Mouse (Mus musculus) hindbrain, embryonic 13.5 days (tissue): ENCODE measurements around the gene Anapc16. TPM values are rescaled to one million over a fixed set of nuclear protein-coding genes. Genes with fewer than 3 reads are reported as not detected.
A peak's percentile ranks its signal among the peaks of the same experiment; 100 is the strongest.

Source experiments
- ATAC-seq: fragments of 200-750 bp; cut with Nextera tagmentation; 2 replicates; pipeline ENCODE4 v1.8.0; 2017; ENCODE audit warnings: moderate TSS enrichment; ENCODE audit not compliant: low FRiP score
- H3K27ac ChIP-seq: fragments of 300-500 bp; sonication (generic); 2 replicates; pipeline ENCODE4 v1.5.1; 2015; ENCODE audit warnings: inconsistent platforms, mild to moderate bottlenecking, moderate library complexity
- H3K27me3 ChIP-seq: fragments of 300-500 bp; sonication (generic); 2 replicates; pipeline ENCODE4 v1.6.1; 2015; ENCODE audit warnings: mild to moderate bottlenecking, inconsistent platforms
- H3K36me3 ChIP-seq: fragments of 300-500 bp; sonication (generic); 2 replicates; pipeline ENCODE4 v1.6.1; 2015; ENCODE audit warnings: mild to moderate bottlenecking, inconsistent platforms
- H3K4me1 ChIP-seq: fragments of 300-500 bp; sonication (generic); replicated peaks from 2 replicates; pipeline ENCODE4 v1.6.1; 2015; ENCODE audit warnings: inconsistent platforms
- H3K4me2 ChIP-seq: fragments of 300-500 bp; sonication (generic); 2 replicates; pipeline ENCODE4 v1.6.1; 2015; ENCODE audit warnings: inconsistent platforms, mild to moderate bottlenecking, moderate library complexity
- H3K4me3 ChIP-seq: fragments of 300-500 bp; sonication (generic); 2 replicates; pipeline ENCODE4 v1.5.1; 2015; ENCODE audit warnings: mild to moderate bottlenecking, inconsistent platforms
- H3K9ac ChIP-seq: fragments of 300-500 bp; sonication (generic); 2 replicates; pipeline ENCODE4 v1.6.1; 2015; ENCODE audit warnings: mild to moderate bottlenecking, inconsistent platforms
- H3K9me3 ChIP-seq: fragments of 300-500 bp; sonication (generic); 2 replicates; pipeline ENCODE4 v1.6.1; 2016; ENCODE audit warnings: inconsistent platforms
- WGBS: fragments of 180-500 bp; shearing (Covaris S2); methylation state at CpG from one replicate; pipeline ENCODE4 v1.1.7; 2015; 5-methylcytosine and 5-hydroxymethylcytosine counted together
- polyA plus RNA-seq: library from polyadenylated mRNA; unstranded; fragments of >200 nt; fragmentation: Nextera tagmentation; extraction: Ambion mirVana; gene quantifications from 2 replicates; pipeline ENCODE4 v1.2.1, GENCODE M21; 2015

Anapc16 gene
- polyA plus RNA-seq, 1 experiment from 2014 or later = 127 TPM

DNA sequence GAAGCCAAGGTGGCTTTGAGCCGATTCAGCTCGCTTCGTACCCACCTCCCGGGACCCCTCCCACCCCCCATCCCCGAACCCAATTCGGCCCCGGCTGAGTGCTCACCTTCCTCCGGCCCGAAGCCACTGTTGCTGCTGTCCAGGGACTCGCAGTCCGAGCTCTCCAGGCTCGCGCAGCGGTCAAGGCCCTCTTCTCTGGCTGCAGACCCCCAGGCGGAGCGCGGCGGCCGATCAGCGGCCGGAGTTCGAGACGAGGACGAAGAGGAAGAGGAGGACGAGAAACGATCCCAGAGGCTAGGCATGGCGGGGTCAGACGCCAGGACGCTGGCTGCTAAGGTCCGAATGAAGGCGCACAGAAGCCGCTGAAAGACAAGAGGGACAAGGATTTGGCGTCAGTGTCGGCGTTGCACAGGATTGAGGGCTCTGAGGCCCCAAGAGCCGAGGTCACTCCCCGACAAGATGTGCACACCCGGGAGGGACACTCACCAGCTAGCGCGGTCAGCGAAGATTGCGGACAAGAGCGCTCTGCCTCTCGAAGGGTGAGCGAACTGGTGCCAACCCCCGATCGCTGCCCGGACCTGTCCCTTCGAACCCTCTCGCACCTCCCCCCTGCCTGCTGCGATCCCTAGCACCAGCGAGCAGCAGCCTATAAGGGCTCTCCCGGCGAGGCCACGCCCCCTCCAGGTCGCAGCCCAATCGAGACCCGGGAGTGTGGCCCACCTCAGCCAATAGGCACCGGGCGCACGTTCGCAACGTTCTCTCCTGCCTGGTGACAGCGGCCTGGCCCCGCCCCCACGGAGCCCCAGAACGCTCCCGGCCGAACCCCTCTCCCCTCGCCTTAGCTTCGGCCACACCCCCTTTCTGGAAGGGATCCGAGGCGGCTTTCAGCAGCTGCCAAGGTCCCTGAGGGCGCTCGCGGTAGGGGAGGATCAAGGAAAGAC is 51.5 kb downstream of the Anapc16 start, which contains the start of gene Ddit4:
TSS of gene Ddit4 (minus strand) at position 624 of the 941 bp plus-strand sequence.
- peak within 1 kb of the TSS; percentile 95 for H3K4me3 ChIP-seq
- H3K9ac ChIP-seq = peak within 1 kb of the TSS; percentile 98
- H3K4me1 ChIP-seq = peaks cover 47% of the 10 kb centered on the region
- H3K36me3 ChIP-seq = no peaks in the 10 kb centered on the region
- peak; percentile 97 for ATAC-seq
- no peaks in the 10 kb centered on the region for H3K27me3 ChIP-seq
- peak within 1 kb of the TSS; percentile 97 for H3K27ac ChIP-seq
- H3K9me3 ChIP-seq = no peaks in the 10 kb centered on the region
- peak within 1 kb of the TSS; percentile 95 for H3K4me2 ChIP-seq
- under 1% methylated on average over 74 of the region's 76 CpGs for WGBS

DNA sequence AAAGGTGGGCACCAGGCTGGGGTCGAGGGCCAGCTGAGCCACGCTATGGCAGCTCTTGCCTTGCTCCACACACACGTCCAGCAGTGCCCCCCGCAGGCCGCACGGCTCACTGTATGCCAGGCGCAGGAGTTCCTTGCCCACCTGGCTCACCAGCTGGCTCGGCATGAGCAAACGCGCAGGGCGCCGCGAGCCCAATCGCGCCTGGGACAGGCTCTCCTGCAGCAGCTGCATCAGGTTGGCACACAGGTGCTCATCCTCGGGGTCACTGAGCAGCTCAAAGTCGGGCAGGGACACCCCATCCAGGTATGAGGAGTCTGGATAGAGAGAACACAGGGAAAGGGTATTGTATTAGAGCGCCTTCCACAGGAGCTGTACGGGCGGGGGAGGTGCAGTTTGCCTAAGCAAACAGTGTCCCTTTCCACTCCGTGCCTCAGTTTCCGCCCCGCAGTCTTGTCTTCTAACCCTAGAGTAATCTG is 52.2 kb downstream of the Anapc16 start:
- Histone ChIP-seq H3K9ac (peak overlapping the region; percentile 98), H3K27me3 (no peaks in the 10 kb centered on the region), H3K27ac (peak overlapping the region; percentile 97), H3K9me3 (no peaks in the 10 kb centered on the region), H3K4me3 (peak overlapping the region; percentile 95), H3K4me1 (peaks cover 43% of the 10 kb centered on the region), H3K4me2 (peak overlapping the region; percentile 95), H3K36me3 (no peaks in the 10 kb centered on the region)
- peak; percentile 37 for ATAC-seq
- under 1% methylated on average over 23 of the region's 23 CpGs for WGBS

DNA sequence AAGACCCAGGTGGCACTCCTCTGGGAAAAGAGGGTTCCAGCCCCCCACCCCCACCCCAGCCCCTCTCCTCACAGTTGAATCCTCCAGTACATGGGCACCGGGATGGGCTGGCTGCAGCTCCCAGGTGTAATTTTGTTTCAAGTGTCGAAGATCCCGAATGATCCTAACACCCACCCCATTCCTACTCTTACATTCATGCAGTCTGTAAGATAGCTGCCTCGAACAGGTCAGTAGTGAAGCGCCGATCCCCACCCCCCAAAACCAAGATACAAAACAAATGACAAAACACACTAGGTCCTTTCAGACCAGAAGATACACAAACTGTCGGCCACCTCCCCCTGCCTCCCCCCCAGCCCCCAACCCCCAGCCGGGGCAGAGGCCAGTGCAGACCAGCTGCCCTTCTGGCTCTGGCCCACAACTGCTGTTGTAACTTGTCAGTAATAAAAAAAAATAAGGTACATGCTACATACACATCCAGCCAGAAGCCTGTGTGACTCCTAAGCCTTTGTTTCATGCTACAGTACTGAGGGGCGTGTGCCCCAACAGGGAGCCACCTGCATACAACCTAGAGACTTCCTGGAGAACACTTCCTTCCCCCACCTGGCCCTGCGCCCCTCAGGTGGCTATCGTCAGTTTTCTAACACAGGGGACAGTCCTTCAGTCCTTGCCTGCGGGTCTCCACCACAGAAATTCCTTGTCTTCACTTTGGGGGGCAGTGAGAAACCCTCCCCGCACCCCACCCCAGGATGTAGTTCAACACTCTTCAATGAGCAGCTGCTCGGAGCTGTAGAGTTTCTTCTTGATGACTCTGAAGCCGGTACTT is 52.9 kb downstream of the Anapc16 start:
- ATAC-seq = no peak
- Histone ChIP-seq H3K27me3 (no peaks in the 10 kb centered on the region), H3K9ac (peak overlapping the region; percentile 98), H3K4me2 (peak overlapping the region; percentile 95), H3K36me3 (no peaks in the 10 kb centered on the region), H3K4me3 (peak overlapping the region; percentile 95), H3K9me3 (no peaks in the 10 kb centered on the region), H3K27ac (peak overlapping the region; percentile 97), H3K4me1 (peaks cover 43% of the 10 kb centered on the region)
- WGBS = 35% methylated on average over 15 of the region's 15 CpGs

- ATAC-seq = no peak
- H3K27me3 ChIP-seq = no peaks in the 10 kb centered on the region
- 67% methylated on average over 1 of the region's 1 CpGs for WGBS
- H3K4me3 ChIP-seq = peak overlapping the region; percentile 95
- H3K36me3 ChIP-seq = no peaks in the 10 kb centered on the region
- no peaks in the 10 kb centered on the region for H3K9me3 ChIP-seq
- H3K27ac ChIP-seq = 0 out of 2 replicates have a peak overlapping the region, but pooled peaks have one; percentile 55
- H3K9ac ChIP-seq = peak overlapping the region; percentile 98
- peak overlapping the region; percentile 95 for H3K4me2 ChIP-seq
- peaks cover 43% of the 10 kb centered on the region for H3K4me1 ChIP-seq
Observed at GRCm38 (mm10) chr10:59949255-59949648, 53.7 kb downstream of the Anapc16 start.

DNA sequence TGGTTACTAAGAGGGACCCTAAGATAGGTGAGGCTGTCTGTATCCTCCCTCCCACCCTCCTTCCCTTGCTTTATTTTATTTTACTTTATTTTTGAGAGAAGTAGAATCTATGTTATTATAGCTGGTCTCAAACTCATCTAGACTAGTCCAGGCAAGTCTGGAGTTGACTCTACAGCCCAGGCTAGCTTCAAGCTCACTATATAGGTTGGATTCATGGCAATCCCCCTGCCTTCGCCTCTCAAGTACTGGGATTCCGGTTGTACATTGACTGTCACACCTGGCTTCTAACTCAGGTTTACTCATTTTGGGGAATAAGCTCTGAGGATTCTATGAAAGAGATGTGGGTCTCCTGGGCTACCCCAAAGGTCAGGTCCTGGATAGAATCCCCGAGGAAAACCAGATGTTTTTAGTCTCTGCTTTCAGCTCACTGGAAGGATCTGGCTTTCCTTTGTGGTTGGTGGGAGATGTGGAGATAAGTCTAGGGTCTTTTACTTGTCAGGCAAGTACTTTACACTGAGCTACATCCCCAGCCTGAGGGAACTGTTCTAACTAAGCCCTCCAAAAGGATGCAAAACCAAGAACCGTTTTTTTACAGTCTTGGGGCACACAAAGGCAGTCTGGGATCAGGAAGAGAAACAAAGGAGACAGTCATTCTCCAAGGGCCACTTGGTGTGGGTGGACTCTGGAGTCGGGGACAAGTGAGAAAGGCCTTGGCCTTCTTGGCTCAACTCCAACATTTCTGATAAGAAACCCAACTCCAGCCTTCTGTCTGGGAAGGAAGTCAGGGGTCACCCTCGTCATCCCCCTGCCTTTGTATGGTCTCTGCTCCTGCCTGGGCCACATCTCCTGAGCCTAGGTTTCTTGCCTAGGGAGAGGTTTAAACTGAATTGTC is 54.3 kb downstream of the Anapc16 start:
- Histone ChIP-seq H3K4me3 (peak overlapping the region; percentile 95; the same call in 1 of the 2 replicates), H3K4me2 (peak overlapping the region; percentile 95), H3K9me3 (no peaks in the 10 kb centered on the region), H3K27ac (peak overlapping the region; percentile 55), H3K27me3 (no peaks in the 10 kb centered on the region), H3K4me1 (peaks cover 46% of the 10 kb centered on the region), H3K9ac (no peak overlapping the region), H3K36me3 (no peaks in the 10 kb centered on the region)
- ATAC-seq = no peak
- 56% methylated on average over 6 of the region's 6 CpGs for WGBS

GRCm38 (mm10) chr10:59947296-59948073 is 55.5 kb downstream of the Anapc16 start:
- Histone ChIP-seq H3K9ac (no peak overlapping the region), H3K36me3 (no peaks in the 10 kb centered on the region), H3K4me1 (peaks cover 50% of the 10 kb centered on the region), H3K4me2 (no peak overlapping the region), H3K4me3 (no peak overlapping the region), H3K9me3 (no peaks in the 10 kb centered on the region), H3K27me3 (no peaks in the 10 kb centered on the region), H3K27ac (peak overlapping the region; percentile 55; the same call in 1 of the 2 replicates)
- WGBS = 64% methylated on average over 7 of the region's 7 CpGs
- ATAC-seq = no peak

- no peak for ATAC-seq
- peaks cover 52% of the 10 kb centered on the region for H3K4me1 ChIP-seq
Observed at GRCm38 (mm10) chr10:59946362-59946761, 56.6 kb downstream of the Anapc16 start.

GRCm38 (mm10) chr10:59945416-59945815 is 57.5 kb downstream of the Anapc16 start:
- Histone ChIP-seq H3K9ac (no peak overlapping the region), H3K4me1 (peaks cover 49% of the 10 kb centered on the region), H3K36me3 (no peaks in the 10 kb centered on the region), H3K4me3 (no peak overlapping the region), H3K27me3 (no peaks in the 10 kb centered on the region), H3K4me2 (no peak overlapping the region), H3K9me3 (no peaks in the 10 kb centered on the region), H3K27ac (no peak overlapping the region)
- no peak for ATAC-seq
- WGBS = 93% methylated on average over 3 of the region's 3 CpGs

More at GRCm38 (mm10) chr10:59946362-59946761, 56.6 kb downstream of the Anapc16 start:
- no peak overlapping the region for H3K4me3 ChIP-seq
- H3K4me2 ChIP-seq = no peak overlapping the region
- H3K36me3 ChIP-seq = no peaks in the 10 kb centered on the region
- 94% methylated on average over 5 of the region's 5 CpGs for WGBS
- no peaks in the 10 kb centered on the region for H3K27me3 ChIP-seq
- no peaks in the 10 kb centered on the region for H3K9me3 ChIP-seq
- no peak overlapping the region for H3K9ac ChIP-seq
- H3K27ac ChIP-seq = no peak overlapping the region

- Histone ChIP-seq H3K4me2 (peak overlapping the region; percentile 51), H3K9ac (peak overlapping the region; percentile 64; the same call in 1 of the 2 replicates), H3K27ac (peak overlapping the region; percentile 82), H3K36me3 (no peaks in the 10 kb centered on the region), H3K27me3 (no peaks in the 10 kb centered on the region), H3K4me1 (peaks cover 29% of the 10 kb centered on the region), H3K9me3 (no peaks in the 10 kb centered on the region), H3K4me3 (peak overlapping the region; percentile 23)
- WGBS = 38% methylated on average over 13 of the region's 13 CpGs
- ATAC-seq = peak; percentile 33
Observed at GRCm38 (mm10) chr10:59943421-59943989, 59.4 kb downstream of the Anapc16 start.

DNA sequence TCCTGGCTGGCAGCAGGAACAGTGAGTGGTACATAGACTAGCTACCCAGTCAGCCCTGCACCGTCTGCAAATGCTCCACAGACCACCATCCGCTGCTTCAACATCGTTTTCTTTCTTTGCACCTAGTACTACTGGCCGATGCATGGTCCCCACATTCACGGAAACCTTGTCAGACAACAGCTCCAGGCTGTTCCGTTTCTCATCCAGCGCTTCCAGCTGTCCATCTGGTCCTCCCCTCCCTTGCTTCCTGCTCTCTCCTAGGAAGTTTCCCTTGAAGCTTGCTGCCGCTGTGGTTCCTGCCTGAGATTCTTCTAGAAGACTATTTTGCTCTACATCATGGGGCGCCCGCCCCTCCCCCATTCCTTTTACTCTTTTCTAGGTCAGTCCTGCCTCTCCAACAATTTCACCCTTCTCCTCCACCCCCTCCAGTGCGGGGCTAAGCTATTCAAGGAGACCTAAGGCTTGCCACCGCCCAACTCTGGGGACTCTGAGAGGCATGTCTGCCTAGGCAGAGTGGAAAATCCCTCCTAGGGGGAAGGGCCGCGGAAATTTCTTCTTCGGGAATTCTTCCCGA is 60.0 kb downstream of the Anapc16 start:
- ATAC-seq = peak; percentile 67
- Histone ChIP-seq H3K9me3 (no peaks in the 10 kb centered on the region), H3K27me3 (no peaks in the 10 kb centered on the region), H3K9ac (peak overlapping the region; percentile 64), H3K27ac (peak overlapping the region; percentile 82), H3K4me3 (peak overlapping the region; percentile 23), H3K36me3 (no peaks in the 10 kb centered on the region), H3K4me2 (peak overlapping the region; percentile 51), H3K4me1 (peaks cover 24% of the 10 kb centered on the region)
- 4% methylated on average over 16 of the region's 16 CpGs for WGBS
